Mouse (Mus musculus): ENCODE measurements around the gene Ksr2. TPM values are rescaled to one million over a fixed set of nuclear protein-coding genes. Genes with fewer than 3 reads are reported as not detected.

The Ksr2 gene
- total RNA-seq, 2 experiments from 2014 or later: 0.05 to 0.08 TPM

GRCm38 (mm10) chr5:117485411-117485810, 71.6 kb downstream of the Ksr2 start:
- no peak for DNase-seq

GRCm38 (mm10) chr5:117486092-117486491, 72.3 kb downstream of the Ksr2 start:
- no peak for DNase-seq

- DNase-seq: no peak
These were observed 74.4 kb downstream of the Ksr2 start for GRCm38 (mm10) chr5:117488155-117488554.

GRCm38 (mm10) chr5:117488670-117489325, 75.0 kb downstream of the Ksr2 start:
- no peak for DNase-seq

- no peak for DNase-seq
These were observed 79.4 kb downstream of the Ksr2 start for GRCm38 (mm10) chr5:117492933-117493863.

GRCm38 (mm10) chr5:117493947-117494346, 80.1 kb downstream of the Ksr2 start:
- DNase-seq: no peak

GRCm38 (mm10) chr5:117497084-117497483, 83.3 kb downstream of the Ksr2 start:
- DNase-seq: no peak

- DNase-seq: no peak
These were observed 88.8 kb downstream of the Ksr2 start for GRCm38 (mm10) chr5:117502611-117503010.

- no peak for DNase-seq
These were observed 90.6 kb downstream of the Ksr2 start for GRCm38 (mm10) chr5:117504431-117504830.

GRCm38 (mm10) chr5:117505204-117505603, 91.4 kb downstream of the Ksr2 start:
- no peak for DNase-seq

GRCm38 (mm10) chr5:117505769-117506168, 92.0 kb downstream of the Ksr2 start:
- DNase-seq: no peak

- DNase-seq: no peak
These were observed 92.6 kb downstream of the Ksr2 start for GRCm38 (mm10) chr5:117506406-117506805.

- no peak for DNase-seq
These were observed 95.9 kb downstream of the Ksr2 start for GRCm38 (mm10) chr5:117509511-117510375.

GRCm38 (mm10) chr5:117510864-117511263, 97.1 kb downstream of the Ksr2 start:
- no peak for DNase-seq

- DNase-seq: no peak
These were observed 101.6 kb downstream of the Ksr2 start for GRCm38 (mm10) chr5:117515396-117515795.

GRCm38 (mm10) chr5:117515861-117516260, 102.1 kb downstream of the Ksr2 start:
- no peak for DNase-seq

GRCm38 (mm10) chr5:117516597-117516996, 102.8 kb downstream of the Ksr2 start:
- DNase-seq: no peak

GRCm38 (mm10) chr5:117519858-117520495, 106.2 kb downstream of the Ksr2 start:
- no peak for DNase-seq

- no peak for DNase-seq
These were observed 107.4 kb downstream of the Ksr2 start for GRCm38 (mm10) chr5:117521156-117521555.

- no peak for DNase-seq
These were observed 107.9 kb downstream of the Ksr2 start for GRCm38 (mm10) chr5:117521701-117522100.

- no peak for DNase-seq
These were observed 108.7 kb downstream of the Ksr2 start for GRCm38 (mm10) chr5:117522471-117522870.

- no peak for DNase-seq
These were observed 109.2 kb downstream of the Ksr2 start for GRCm38 (mm10) chr5:117523010-117523409.

Data from gastrocnemius, postnatal 25 days (tissue).